Mouse (Mus musculus): Measurements from ENCODE around the gene Gm26602. TPM values are rescaled to one million over a fixed set of nuclear protein-coding genes. Genes with fewer than 3 reads are reported as not detected.

The Gm26602 gene
- polyA plus RNA-seq, 1 experiment from 2014 or later = 1.1 TPM

GRCm38 (mm10) chr10:79920056-79920890, 9.6 kb downstream of the Gm26602 start:
- Histone ChIP-seq H3K9me3 (ENCODE audit: control insufficient read depth, low read length) (no peaks in the 10 kb centered on the region), H3K4me1 (replicated peaks; ENCODE audit: control insufficient read depth, insufficient read depth, low read length) (peaks cover 21% of the 10 kb centered on the region), H3K27me3 (ENCODE audit: control insufficient read depth, insufficient read depth, low read length) (peaks cover 64% of the 10 kb centered on the region), H3K36me3 (replicated peaks; ENCODE audit: control insufficient read depth, insufficient read depth) (no peaks in the 10 kb centered on the region), H3K27ac (no peak overlapping the region), H3K9ac (no peak overlapping the region), H3K4me2 (replicated peaks) (peak overlapping the region; percentile 48), H3K4me3 (replicated peaks; ENCODE audit: low read length) (peak overlapping the region; percentile 19)
- 17% methylated on average over 26 of the region's 26 CpGs for WGBS
- ATAC-seq (ENCODE audit: low FRiP score) = 0 out of 2 replicates have a peak, but pooled peaks have one; percentile 7
- DNase-seq (ENCODE audit: low spot score) = no peak

GRCm38 (mm10) chr10:79920958-79921535, 10.4 kb downstream of the Gm26602 start, which contains the start of gene R3hdm4:
Gene R3hdm4 (minus strand): TSS chr10:79921208.
- H3K27ac ChIP-seq = no peak within 1 kb of the TSS
- H3K4me2 ChIP-seq (replicated peaks) = peak within 1 kb of the TSS; percentile 48
- H3K27me3 ChIP-seq (ENCODE audit: control insufficient read depth, insufficient read depth, low read length) = peaks cover 64% of the 10 kb centered on the region
- H3K4me3 ChIP-seq (replicated peaks; ENCODE audit: low read length) = peak within 1 kb of the TSS; percentile 19
- peaks cover 17% of the 10 kb centered on the region for H3K4me1 ChIP-seq (replicated peaks; ENCODE audit: control insufficient read depth, insufficient read depth, low read length)
- H3K36me3 ChIP-seq (replicated peaks; ENCODE audit: control insufficient read depth, insufficient read depth) = no peaks in the 10 kb centered on the region
- H3K9ac ChIP-seq = peak within 1 kb of the TSS; percentile 28; the same call in 1 of the 2 replicates
- no peak for ATAC-seq (ENCODE audit: low FRiP score)
- H3K9me3 ChIP-seq (ENCODE audit: control insufficient read depth, low read length) = no peaks in the 10 kb centered on the region
- WGBS = 2% methylated on average over 41 of the region's 41 CpGs
- no peak for DNase-seq (ENCODE audit: low spot score)

- ATAC-seq (ENCODE audit: low FRiP score) (no peak), DNase-seq (ENCODE audit: low spot score) (no peak)
- Histone ChIP-seq H3K9ac (peak overlapping the region; percentile 28; the same call in 1 of the 2 replicates), H3K4me1 (replicated peaks; ENCODE audit: control insufficient read depth, insufficient read depth, low read length) (peaks cover 15% of the 10 kb centered on the region), H3K27me3 (ENCODE audit: control insufficient read depth, insufficient read depth, low read length) (peaks cover 64% of the 10 kb centered on the region), H3K4me3 (replicated peaks; ENCODE audit: low read length) (peak overlapping the region; percentile 19), H3K27ac (no peak overlapping the region), H3K4me2 (replicated peaks) (peak overlapping the region; percentile 48), H3K36me3 (replicated peaks; ENCODE audit: control insufficient read depth, insufficient read depth) (no peaks in the 10 kb centered on the region), H3K9me3 (ENCODE audit: control insufficient read depth, low read length) (no peaks in the 10 kb centered on the region)
- WGBS = under 1% methylated on average over 34 of the region's 34 CpGs
These were observed 10.9 kb downstream of the Gm26602 start for GRCm38 (mm10) chr10:79921572-79921971.

GRCm38 (mm10) chr10:79924998-79925784, 14.5 kb downstream of the Gm26602 start:
- Histone ChIP-seq H3K27me3 (ENCODE audit: control insufficient read depth, insufficient read depth, low read length) (peaks cover 36% of the 10 kb centered on the region), H3K4me1 (replicated peaks; ENCODE audit: control insufficient read depth, insufficient read depth, low read length) (peaks cover 23% of the 10 kb centered on the region), H3K9me3 (ENCODE audit: control insufficient read depth, low read length) (no peaks in the 10 kb centered on the region), H3K4me2 (replicated peaks) (peak overlapping the region; percentile 81; the same call in 1 of the 2 replicates), H3K4me3 (replicated peaks; ENCODE audit: low read length) (no peak overlapping the region), H3K27ac (0 out of 2 replicates have a peak overlapping the region, but pooled peaks have one; percentile 30), H3K9ac (no peak overlapping the region), H3K36me3 (replicated peaks; ENCODE audit: control insufficient read depth, insufficient read depth) (no peaks in the 10 kb centered on the region)
- WGBS = 12% methylated on average over 29 of the region's 29 CpGs
- peak; percentile 95 for DNase-seq (ENCODE audit: low spot score)
- no peak for ATAC-seq (ENCODE audit: low FRiP score)

GRCm38 (mm10) chr10:79925785-79926490, 15.3 kb downstream of the Gm26602 start:
- Histone ChIP-seq H3K9me3 (ENCODE audit: control insufficient read depth, low read length) (no peaks in the 10 kb centered on the region), H3K9ac (peak overlapping the region; percentile 84), H3K4me1 (replicated peaks; ENCODE audit: control insufficient read depth, insufficient read depth, low read length) (peaks cover 26% of the 10 kb centered on the region), H3K27me3 (ENCODE audit: control insufficient read depth, insufficient read depth, low read length) (peaks cover 28% of the 10 kb centered on the region), H3K4me2 (replicated peaks) (peak overlapping the region; percentile 81), H3K4me3 (replicated peaks; ENCODE audit: low read length) (peak overlapping the region; percentile 86), H3K36me3 (replicated peaks; ENCODE audit: control insufficient read depth, insufficient read depth) (peaks cover 2% of the 10 kb centered on the region; the same call in 1 of the 2 replicates), H3K27ac (peak overlapping the region; percentile 30; the same call in 1 of the 2 replicates)
- 14% methylated on average over 15 of the region's 15 CpGs for WGBS
- ATAC-seq (ENCODE audit: low FRiP score) (no peak), DNase-seq (ENCODE audit: low spot score) (no peak)

- peak; percentile 93 for DNase-seq (ENCODE audit: low spot score)
- ATAC-seq (ENCODE audit: low FRiP score) = peak; percentile 78
- H3K36me3 ChIP-seq (replicated peaks; ENCODE audit: control insufficient read depth, insufficient read depth) = peaks cover 7% of the 10 kb centered on the region
- H3K27me3 ChIP-seq (ENCODE audit: control insufficient read depth, insufficient read depth, low read length) = peaks cover 20% of the 10 kb centered on the region
- peak within 1 kb of the TSS; percentile 86 for H3K4me3 ChIP-seq (replicated peaks; ENCODE audit: low read length)
- WGBS = under 1% methylated on average over 63 of the region's 63 CpGs
- peak within 1 kb of the TSS; percentile 81 for H3K4me2 ChIP-seq (replicated peaks)
- peak within 1 kb of the TSS; percentile 84 for H3K9ac ChIP-seq
- peaks cover 18% of the 10 kb centered on the region for H3K4me1 ChIP-seq (replicated peaks; ENCODE audit: control insufficient read depth, insufficient read depth, low read length)
- peak within 1 kb of the TSS; percentile 91 for H3K27ac ChIP-seq
- no peaks in the 10 kb centered on the region for H3K9me3 ChIP-seq (ENCODE audit: control insufficient read depth, low read length)
These were observed 16.1 kb downstream of the Gm26602 start, which contains the start of gene Arid3a for GRCm38 (mm10) chr10:79926491-79927323. Gene Arid3a (plus strand): TSS chr10:79927043.

- under 1% methylated on average over 54 of the region's 54 CpGs for WGBS
- Histone ChIP-seq H3K4me1 (replicated peaks; ENCODE audit: control insufficient read depth, insufficient read depth, low read length) (peaks cover 22% of the 10 kb centered on the region), H3K27ac (peak overlapping the region; percentile 91), H3K4me2 (replicated peaks) (peak overlapping the region; percentile 81), H3K9me3 (ENCODE audit: control insufficient read depth, low read length) (no peaks in the 10 kb centered on the region), H3K36me3 (replicated peaks; ENCODE audit: control insufficient read depth, insufficient read depth) (peaks cover 13% of the 10 kb centered on the region), H3K9ac (peak overlapping the region; percentile 84), H3K4me3 (replicated peaks; ENCODE audit: low read length) (peak overlapping the region; percentile 86), H3K27me3 (ENCODE audit: control insufficient read depth, insufficient read depth, low read length) (peaks cover 13% of the 10 kb centered on the region)
- peak; percentile 44 for ATAC-seq (ENCODE audit: low FRiP score)
- DNase-seq (ENCODE audit: low spot score) = peak; percentile 58
These were observed 16.8 kb downstream of the Gm26602 start for GRCm38 (mm10) chr10:79927324-79928029.

Measured in hindbrain, embryonic 14.5 days (tissue).